Mouse (Mus musculus): Measurements from ENCODE around the gene Ebpl.

DNA sequence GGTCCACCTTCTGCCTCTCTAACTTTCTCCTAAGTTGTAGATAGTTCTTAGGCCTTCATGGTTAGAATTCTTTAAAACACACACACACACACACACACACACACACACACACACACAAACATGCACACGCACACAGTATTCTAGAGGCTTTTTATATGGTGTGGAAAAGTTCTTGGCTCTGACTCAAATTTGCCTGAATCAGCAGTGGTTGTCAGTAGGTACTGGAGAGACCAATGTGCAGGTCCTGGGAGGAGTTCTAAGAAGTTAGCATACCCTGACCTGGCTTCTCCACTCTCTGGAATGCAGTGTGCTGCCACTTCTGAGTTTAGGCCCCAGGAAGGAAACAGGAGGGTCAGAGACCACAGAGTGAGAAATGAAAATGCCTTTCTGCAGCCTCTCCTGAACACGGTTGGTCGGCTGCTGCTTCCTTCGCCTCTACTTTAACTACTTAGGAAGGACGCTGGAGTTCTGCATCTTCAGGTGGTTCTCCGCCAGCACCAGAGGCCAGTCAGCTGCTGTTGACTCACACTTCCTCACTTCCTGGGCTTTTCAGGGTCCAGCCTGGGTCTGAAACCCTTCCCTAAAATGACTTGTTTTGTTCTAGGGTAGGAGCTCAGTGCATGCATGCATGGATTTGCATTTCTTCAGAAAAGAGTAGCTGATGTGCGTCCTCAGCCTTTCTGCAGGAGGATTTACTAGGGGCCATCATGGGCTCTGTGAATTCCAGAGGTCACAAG lies 50.0 kb downstream of the Ebpl start:
- TF ChIP-seq CTCF (IDR thresholded peaks at IDR 0.05; ENCODE audit: extremely low read depth, insufficient read length, insufficient replicate concordance, low read depth, low read length), result no peak
- TF ChIP-seq POLR2A (IDR thresholded peaks at IDR 0.05; ENCODE audit: low read depth, low read length), result no peak
